Mouse (Mus musculus) hindbrain, embryonic 16.5 days (tissue): ENCODE measurements around the gene Pum3. TPM values are rescaled to one million over a fixed set of nuclear protein-coding genes. Genes with fewer than 3 reads are reported as not detected.

Source experiments
- ATAC-seq: fragments of 200-750 bp; cut with Nextera tagmentation; 2 replicates; pipeline ENCODE4 v1.8.0; 2017; ENCODE audit warnings: moderate TSS enrichment, moderate library complexity
- H3K27ac ChIP-seq: fragments of 300-500 bp; sonication (generic); 2 replicates; pipeline ENCODE4 v1.5.1; 2014; ENCODE audit warnings: low read depth, mild to moderate bottlenecking, control low read depth, low read length, moderate library complexity
- H3K27me3 ChIP-seq: fragments of 300-500 bp; sonication (generic); replicated peaks from 2 replicates; pipeline ENCODE4 v1.6.1; 2014; ENCODE audit warnings: low read length; ENCODE audit not compliant: control insufficient read depth, insufficient read depth
- H3K36me3 ChIP-seq: fragments of 300-500 bp; sonication (generic); 2 replicates; pipeline ENCODE4 v1.6.1; 2014; ENCODE audit warnings: mild to moderate bottlenecking, low read length, moderate library complexity, mixed read lengths; ENCODE audit not compliant: control insufficient read depth, insufficient read depth
- H3K4me1 ChIP-seq: fragments of 300-500 bp; sonication (generic); 2 replicates; pipeline ENCODE4 v1.6.1; 2014; ENCODE audit warnings: low read depth, low read length; ENCODE audit not compliant: control insufficient read depth, insufficient read depth
- H3K4me2 ChIP-seq: fragments of 300-500 bp; sonication (generic); 2 replicates; pipeline ENCODE4 v1.6.1; 2014; ENCODE audit warnings: mild to moderate bottlenecking, low read length, control low read depth, moderate library complexity
- H3K4me3 ChIP-seq: fragments of 300-500 bp; sonication (generic); 2 replicates; pipeline ENCODE4 v1.5.1; 2014; ENCODE audit warnings: mild to moderate bottlenecking, low read length, control low read depth, moderate library complexity
- H3K9ac ChIP-seq: fragments of 300-500 bp; sonication (generic); 2 replicates; pipeline ENCODE4 v1.6.1; 2014; ENCODE audit warnings: low read depth, mild to moderate bottlenecking, control low read depth, low read length, moderate library complexity
- H3K9me3 ChIP-seq: fragments of 300-500 bp; sonication (generic); 2 replicates; pipeline ENCODE4 v1.6.1; 2014; ENCODE audit warnings: mild to moderate bottlenecking, low read length, moderate library complexity; ENCODE audit not compliant: control insufficient read depth
- WGBS: fragments of 180-500 bp; shearing (Covaris S2); extraction: QIAGEN DNeasy Blood & Tissue Kit; methylation state at CpG from one replicate; pipeline ENCODE4 v1.1.7; 2014; 5-methylcytosine and 5-hydroxymethylcytosine counted together
- polyA plus RNA-seq: library from polyadenylated mRNA; unstranded; fragments of >200 nt; fragmentation: Nextera tagmentation; extraction: Ambion mirVana; gene quantifications from 2 replicates; pipeline ENCODE4 v1.2.1, GENCODE M21; 2015

The Pum3 gene
- polyA plus RNA-seq, 1 experiment from 2014 or later, result 51.7 TPM

DNA sequence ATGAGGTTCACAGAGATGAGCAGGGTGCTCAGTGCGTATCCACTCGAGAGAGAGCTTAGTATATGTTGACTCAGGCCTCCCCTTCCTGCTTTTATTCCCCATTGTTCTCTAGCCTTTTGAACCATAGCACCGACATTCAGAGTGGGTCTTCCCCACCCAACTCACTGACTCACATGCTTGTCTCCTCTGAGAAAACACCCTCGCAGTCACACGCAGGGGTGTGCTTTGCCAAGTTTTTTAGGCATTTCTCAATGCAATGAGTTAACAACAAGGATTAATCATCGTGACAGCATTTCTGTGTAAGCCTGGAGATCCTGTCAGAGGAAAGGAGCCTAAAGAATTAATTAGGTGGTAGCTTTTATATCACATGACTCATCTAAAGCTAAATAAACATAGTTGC is 77.9 kb downstream of the Pum3 start:
- Histone ChIP-seq H3K4me2 (no peak overlapping the region), H3K9ac (no peak overlapping the region), H3K36me3 (no peaks in the 10 kb centered on the region), H3K4me3 (no peak overlapping the region), H3K9me3 (no peaks in the 10 kb centered on the region), H3K27ac (no peak overlapping the region), H3K4me1 (no peaks in the 10 kb centered on the region), H3K27me3 (no peaks in the 10 kb centered on the region)
- WGBS, result 53% methylated on average over 6 of the region's 6 CpGs
- 0 out of 2 replicates have a peak, but pooled peaks have one; percentile 34 for ATAC-seq

DNA sequence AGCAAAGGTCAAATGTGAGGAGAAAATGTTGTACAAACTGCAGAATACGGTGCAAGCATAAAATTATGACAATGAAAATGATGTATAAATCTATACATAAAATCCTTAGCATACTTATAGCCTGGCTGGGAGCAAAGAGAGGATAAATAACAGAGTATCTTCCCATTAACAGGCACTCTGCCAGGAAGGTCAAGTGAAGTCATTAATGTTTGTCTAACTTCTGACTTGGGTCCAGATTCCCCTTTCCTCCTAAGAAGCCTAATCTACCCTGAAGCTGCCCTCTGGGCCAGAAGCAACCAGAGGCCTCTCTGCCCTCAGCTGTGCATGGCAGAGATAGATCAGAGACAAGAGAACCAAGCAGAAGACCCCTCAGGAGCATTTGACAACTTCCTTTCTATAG is 83.1 kb downstream of the Pum3 start:
- Histone ChIP-seq H3K36me3 (no peaks in the 10 kb centered on the region), H3K9ac (no peak overlapping the region), H3K4me1 (no peaks in the 10 kb centered on the region), H3K27ac (no peak overlapping the region), H3K9me3 (no peaks in the 10 kb centered on the region), H3K27me3 (no peaks in the 10 kb centered on the region), H3K4me3 (no peak overlapping the region), H3K4me2 (no peak overlapping the region)
- no peak for ATAC-seq
- 91% methylated on average over 1 of the region's 1 CpGs for WGBS

Other genes with a start within 250 kb of the Pum3 start
- gene Vldlr, start 213.3 kb downstream of the Pum3 start, polyA plus RNA-seq, result 30.3 and 32.7 TPM in 2 replicates
- gene Kcnv2, start 107.2 kb downstream of the Pum3 start, polyA plus RNA-seq, result 0.13 and 0.16 TPM in 2 replicates